Mouse (Mus musculus): ENCODE measurements around the gene Chmp4b. TPM values are rescaled to one million over a fixed set of nuclear protein-coding genes. Genes with fewer than 3 reads are reported as not detected.

Chmp4b gene
- polyA plus RNA-seq, 1 experiment from 2014 or later, result 13.7 TPM

- 75% methylated on average over 19 of the region's 19 CpGs for WGBS
- Histone ChIP-seq H3K4me3 (ENCODE audit: low read depth, low read length) (no peak overlapping the region), H3K9ac (ENCODE audit: low read length) (no peak overlapping the region), H3K4me1 (ENCODE audit: control insufficient read depth, insufficient read depth, low read length) (no peaks in the 10 kb centered on the region), H3K36me3 (ENCODE audit: control insufficient read depth, insufficient read depth, low read length) (no peaks in the 10 kb centered on the region), H3K27me3 (ENCODE audit: control insufficient read depth, insufficient read depth, low read length) (no peaks in the 10 kb centered on the region), H3K9me3 (ENCODE audit: control insufficient read depth, low read length) (no peaks in the 10 kb centered on the region), H3K27ac (replicated peaks; ENCODE audit: low read depth, low read length) (no peak overlapping the region), H3K4me2 (ENCODE audit: low read depth, severe bottlenecking) (no peak overlapping the region)
- ATAC-seq (ENCODE audit: insufficient number of reproducible peaks, low FRiP score, low TSS enrichment, low read depth), result no peak
- DNase-seq (ENCODE audit: low spot score), result no peak
Observed at GRCm38 (mm10) chr2:154614841-154615576, 36.5 kb upstream of the Chmp4b start.

GRCm38 (mm10) chr2:154615674-154616073, 35.8 kb upstream of the Chmp4b start:
- Histone ChIP-seq H3K4me1 (ENCODE audit: control insufficient read depth, insufficient read depth, low read length) (no peaks in the 10 kb centered on the region), H3K9me3 (ENCODE audit: control insufficient read depth, low read length) (no peaks in the 10 kb centered on the region), H3K27ac (replicated peaks; ENCODE audit: low read depth, low read length) (no peak overlapping the region), H3K9ac (ENCODE audit: low read length) (no peak overlapping the region), H3K27me3 (ENCODE audit: control insufficient read depth, insufficient read depth, low read length) (no peaks in the 10 kb centered on the region), H3K4me3 (ENCODE audit: low read depth, low read length) (no peak overlapping the region), H3K36me3 (ENCODE audit: control insufficient read depth, insufficient read depth, low read length) (no peaks in the 10 kb centered on the region), H3K4me2 (ENCODE audit: low read depth, severe bottlenecking) (no peak overlapping the region)
- DNase-seq (ENCODE audit: low spot score) (no peak), ATAC-seq (ENCODE audit: insufficient number of reproducible peaks, low FRiP score, low TSS enrichment, low read depth) (no peak)
- WGBS, result 92% methylated on average over 5 of the region's 5 CpGs

- Histone ChIP-seq H3K4me1 (ENCODE audit: control insufficient read depth, insufficient read depth, low read length) (no peaks in the 10 kb centered on the region), H3K9me3 (ENCODE audit: control insufficient read depth, low read length) (no peaks in the 10 kb centered on the region), H3K36me3 (ENCODE audit: control insufficient read depth, insufficient read depth, low read length) (no peaks in the 10 kb centered on the region), H3K4me2 (ENCODE audit: low read depth, severe bottlenecking) (no peak overlapping the region), H3K4me3 (ENCODE audit: low read depth, low read length) (no peak overlapping the region), H3K27me3 (ENCODE audit: control insufficient read depth, insufficient read depth, low read length) (no peaks in the 10 kb centered on the region), H3K9ac (ENCODE audit: low read length) (no peak overlapping the region), H3K27ac (replicated peaks; ENCODE audit: low read depth, low read length) (no peak overlapping the region)
- ATAC-seq (ENCODE audit: insufficient number of reproducible peaks, low FRiP score, low TSS enrichment, low read depth), result no peak
- WGBS, result 95% methylated on average over 3 of the region's 3 CpGs
- no peak for DNase-seq (ENCODE audit: low spot score)
Observed at GRCm38 (mm10) chr2:154617061-154617460, 34.4 kb upstream of the Chmp4b start.

GRCm38 (mm10) chr2:154621684-154622083, 29.8 kb upstream of the Chmp4b start:
- H3K36me3 ChIP-seq (ENCODE audit: control insufficient read depth, insufficient read depth, low read length), result no peaks in the 10 kb centered on the region
- DNase-seq (ENCODE audit: low spot score) (no peak), ATAC-seq (ENCODE audit: insufficient number of reproducible peaks, low FRiP score, low TSS enrichment, low read depth) (no peak)
- no peaks in the 10 kb centered on the region for H3K4me1 ChIP-seq (ENCODE audit: control insufficient read depth, insufficient read depth, low read length)
- no peaks in the 10 kb centered on the region for H3K27me3 ChIP-seq (ENCODE audit: control insufficient read depth, insufficient read depth, low read length)
- no peaks in the 10 kb centered on the region for H3K9me3 ChIP-seq (ENCODE audit: control insufficient read depth, low read length)
- whole genome bisulfite sequencing, result 86% methylated on average over 5 of the region's 5 CpGs
- no peak overlapping the region for H3K4me3 ChIP-seq (ENCODE audit: low read depth, low read length)
- no peak overlapping the region for H3K4me2 ChIP-seq (ENCODE audit: low read depth, severe bottlenecking)
- H3K27ac ChIP-seq (replicated peaks; ENCODE audit: low read depth, low read length), result no peak overlapping the region
- H3K9ac ChIP-seq (ENCODE audit: low read length), result no peak overlapping the region

GRCm38 (mm10) chr2:154624137-154624536, 27.4 kb upstream of the Chmp4b start:
- ATAC-seq (ENCODE audit: insufficient number of reproducible peaks, low FRiP score, low TSS enrichment, low read depth) (no peak), DNase-seq (ENCODE audit: low spot score) (no peak)
- H3K4me2 ChIP-seq (ENCODE audit: low read depth, severe bottlenecking), result no peak overlapping the region
- no peaks in the 10 kb centered on the region for H3K4me1 ChIP-seq (ENCODE audit: control insufficient read depth, insufficient read depth, low read length)
- no peaks in the 10 kb centered on the region for H3K36me3 ChIP-seq (ENCODE audit: control insufficient read depth, insufficient read depth, low read length)
- no peak overlapping the region for H3K4me3 ChIP-seq (ENCODE audit: low read depth, low read length)
- no peak overlapping the region for H3K9ac ChIP-seq (ENCODE audit: low read length)
- no peaks in the 10 kb centered on the region for H3K27me3 ChIP-seq (ENCODE audit: control insufficient read depth, insufficient read depth, low read length)
- H3K27ac ChIP-seq (replicated peaks; ENCODE audit: low read depth, low read length), result no peak overlapping the region
- H3K9me3 ChIP-seq (ENCODE audit: control insufficient read depth, low read length), result no peaks in the 10 kb centered on the region

- ATAC-seq (ENCODE audit: insufficient number of reproducible peaks, low FRiP score, low TSS enrichment, low read depth) (no peak), DNase-seq (ENCODE audit: low spot score) (no peak)
- H3K27me3 ChIP-seq (ENCODE audit: control insufficient read depth, insufficient read depth, low read length), result no peaks in the 10 kb centered on the region
- H3K36me3 ChIP-seq (ENCODE audit: control insufficient read depth, insufficient read depth, low read length), result no peaks in the 10 kb centered on the region; the same call in 1 of the 2 replicates
- no peak overlapping the region for H3K9ac ChIP-seq (ENCODE audit: low read length)
- H3K9me3 ChIP-seq (ENCODE audit: control insufficient read depth, low read length), result no peaks in the 10 kb centered on the region
- H3K4me2 ChIP-seq (ENCODE audit: low read depth, severe bottlenecking), result no peak overlapping the region
- no peak overlapping the region for H3K27ac ChIP-seq (replicated peaks; ENCODE audit: low read depth, low read length)
- 88% methylated on average over 5 of the region's 5 CpGs for WGBS
- H3K4me1 ChIP-seq (ENCODE audit: control insufficient read depth, insufficient read depth, low read length), result no peaks in the 10 kb centered on the region
- no peak overlapping the region for H3K4me3 ChIP-seq (ENCODE audit: low read depth, low read length)
Observed at GRCm38 (mm10) chr2:154630531-154630930, 21.0 kb upstream of the Chmp4b start.

GRCm38 (mm10) chr2:154632203-154632780, 19.2 kb upstream of the Chmp4b start:
- Histone ChIP-seq H3K27ac (replicated peaks; ENCODE audit: low read depth, low read length) (no peak overlapping the region), H3K9ac (ENCODE audit: low read length) (no peak overlapping the region), H3K4me1 (ENCODE audit: control insufficient read depth, insufficient read depth, low read length) (no peaks in the 10 kb centered on the region), H3K9me3 (ENCODE audit: control insufficient read depth, low read length) (no peaks in the 10 kb centered on the region), H3K4me2 (ENCODE audit: low read depth, severe bottlenecking) (no peak overlapping the region), H3K36me3 (ENCODE audit: control insufficient read depth, insufficient read depth, low read length) (no peaks in the 10 kb centered on the region; the same call in 1 of the 2 replicates), H3K4me3 (ENCODE audit: low read depth, low read length) (no peak overlapping the region), H3K27me3 (ENCODE audit: control insufficient read depth, insufficient read depth, low read length) (no peaks in the 10 kb centered on the region)
- WGBS, result 87% methylated on average over 16 of the region's 16 CpGs
- no peak for ATAC-seq (ENCODE audit: insufficient number of reproducible peaks, low FRiP score, low TSS enrichment, low read depth)
- no peak for DNase-seq (ENCODE audit: low spot score)

- peaks cover 4% of the 10 kb centered on the region; the same call in 1 of the 2 replicates for H3K36me3 ChIP-seq (ENCODE audit: control insufficient read depth, insufficient read depth, low read length)
- DNase-seq (ENCODE audit: low spot score), result no peak
Observed at GRCm38 (mm10) chr2:154633039-154633742, 18.3 kb upstream of the Chmp4b start.

More at GRCm38 (mm10) chr2:154633039-154633742, 18.3 kb upstream of the Chmp4b start:
- H3K4me2 ChIP-seq (ENCODE audit: low read depth, severe bottlenecking), result no peak overlapping the region
- no peaks in the 10 kb centered on the region for H3K27me3 ChIP-seq (ENCODE audit: control insufficient read depth, insufficient read depth, low read length)
- no peaks in the 10 kb centered on the region for H3K4me1 ChIP-seq (ENCODE audit: control insufficient read depth, insufficient read depth, low read length)
- no peak for ATAC-seq (ENCODE audit: insufficient number of reproducible peaks, low FRiP score, low TSS enrichment, low read depth)
- peaks cover under 1% of the 10 kb centered on the region; the same call in 1 of the 2 replicates for H3K9me3 ChIP-seq (ENCODE audit: control insufficient read depth, low read length)
- no peak overlapping the region for H3K9ac ChIP-seq (ENCODE audit: low read length)
- H3K4me3 ChIP-seq (ENCODE audit: low read depth, low read length), result no peak overlapping the region
- no peak overlapping the region; the same call in 1 of the 2 replicates for H3K27ac ChIP-seq (replicated peaks; ENCODE audit: low read depth, low read length)
- 93% methylated on average over 5 of the region's 5 CpGs for WGBS
